Mouse (Mus musculus) CD4-positive, CD25-positive, alpha-beta regulatory T cell, adult 4 months (primary cell): ENCODE results near the gene Gm17571. TPM values are rescaled to one million over a fixed set of nuclear protein-coding genes. Genes with fewer than 3 reads are reported as not detected.

Experiments
- ATAC-seq: one replicate; pipeline ENCODE4 v1.8.0; 2017
- polyA plus RNA-seq, 2 experiments: library from polyadenylated mRNA; unstranded; fragments of 100-300 nt; shearing (Covaris generic); gene quantifications; one replicate each; pipeline ENCODE4 v1.2.1; 2017

Gene Gm17571
- polyA plus RNA-seq, 2 experiments from 2014 or later: not detected

GRCm38 (mm10) chr9:13454651-13455123 lies 8.1 kb upstream of the Gm17571 start:
- ATAC-seq: no peak

GRCm38 (mm10) chr9:13448716-13449115 lies 2.2 kb upstream of the Gm17571 start:
- no peak for ATAC-seq

- ATAC-seq: peak; percentile 36
These were observed 317 bp downstream of the Gm17571 start for GRCm38 (mm10) chr9:13446236-13446635.

- peak; percentile 94 for ATAC-seq
These were observed 2.9 kb downstream of the Gm17571 start for GRCm38 (mm10) chr9:13443484-13444211.

GRCm38 (mm10) chr9:13442012-13442735 lies 4.4 kb downstream of the Gm17571 start:
- no peak for ATAC-seq

- ATAC-seq: no peak
These were observed 5.6 kb downstream of the Gm17571 start for GRCm38 (mm10) chr9:13440911-13441310.

GRCm38 (mm10) chr9:13433501-13434090 lies 13.0 kb downstream of the Gm17571 start:
- ATAC-seq: no peak

- no peak for ATAC-seq
These were observed 14.9 kb downstream of the Gm17571 start for GRCm38 (mm10) chr9:13431646-13432045.

- ATAC-seq: no peak
These were observed 15.8 kb downstream of the Gm17571 start for GRCm38 (mm10) chr9:13430744-13431143.

GRCm38 (mm10) chr9:13430302-13430701 lies 16.3 kb downstream of the Gm17571 start:
- peak; percentile 25 for ATAC-seq

GRCm38 (mm10) chr9:13429477-13430125 lies 17.0 kb downstream of the Gm17571 start:
- no peak for ATAC-seq

GRCm38 (mm10) chr9:13425031-13425940 lies 21.3 kb downstream of the Gm17571 start:
- peak; percentile 95 for ATAC-seq

GRCm38 (mm10) chr9:13414230-13414766 lies 32.3 kb downstream of the Gm17571 start:
- ATAC-seq: no peak

Other genes starting within 250 kb of the Gm17571 start
- gene Jrkl, start 200.9 kb downstream of the Gm17571 start, polyA plus RNA-seq: 1 to 10 TPM; 2.8 to 6.0 TPM
- gene Ccdc82, start 199.8 kb downstream of the Gm17571 start, polyA plus RNA-seq: 10 to 100 TPM; 45.9 to 48.7 TPM
- 10 to 100 TPM; 30.9 to 36.6 TPM for gene Maml2, start 148.8 kb downstream of the Gm17571 start, polyA plus RNA-seq